ENCODE assay signal across 8 mouse cellular contexts in the genomic region with DNA sequence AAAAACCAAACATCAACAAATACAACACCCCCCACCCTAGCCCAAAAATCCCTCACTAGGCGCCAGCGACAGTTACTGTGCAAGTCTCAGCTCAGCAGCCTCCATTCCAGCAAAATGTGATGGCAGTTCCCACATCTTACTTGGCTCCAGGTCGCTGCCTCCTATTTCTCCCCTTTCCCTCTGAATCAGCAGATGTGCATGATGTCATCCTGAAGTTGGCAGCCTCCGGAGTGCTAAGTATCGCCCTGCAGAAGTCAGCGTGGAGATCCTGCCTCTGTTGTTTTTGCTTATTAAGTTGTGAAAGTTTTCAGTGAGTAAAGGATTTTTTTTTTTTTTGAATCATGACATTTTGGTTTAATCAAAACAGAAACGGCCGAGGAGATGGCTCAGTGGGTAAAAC.
DNase-seq lines count a peak whose midpoint lies in the region; ATAC-seq and TF ChIP-seq lines count a peak whose summit lies in the region.

No protein-coding gene starts in this region.

- TF ChIP-seq POLR2A in lung, adult 2 months (IDR thresholded peaks at IDR 0.05; ENCODE audit: borderline replicate concordance, extremely low read depth, low read depth, low read length) = no peak

- intact Hi-C loops in heart, postnatal 25 days (cut with DNase I) = no loop called here

- H3K27ac ChIP-seq in midbrain, embryonic 16.5 days (ENCODE audit: low read length) = no peak overlapping the region

- H3K27me3 ChIP-seq in midbrain, embryonic 16.5 days (ENCODE audit: control insufficient read depth, insufficient read depth, low read depth, low read length) = no peaks in the 10 kb centered on the region

- H3K4me3 ChIP-seq in lung, adult 2 months (replicated peaks; ENCODE audit: extremely low read depth, low read depth, low read length) = no peak overlapping the region
- H3K4me3 ChIP-seq in midbrain, embryonic 16.5 days (ENCODE audit: low read depth, low read length) = no peak overlapping the region

- no peaks in the 10 kb centered on the region for H3K36me3 ChIP-seq in midbrain, embryonic 16.5 days (ENCODE audit: control insufficient read depth, insufficient read depth, low read length)

- no peak for ATAC-seq in midbrain, embryonic 16.5 days

- H3K9me3 ChIP-seq in midbrain, embryonic 16.5 days (replicated peaks; ENCODE audit: control insufficient read depth, low read length, poor library complexity, severe bottlenecking) = no peaks in the 10 kb centered on the region

- TF ChIP-seq CTCF in lung, adult 2 months (IDR thresholded peaks at IDR 0.05; ENCODE audit: insufficient read depth, low read length) = no peak

- no peak overlapping the region for H3K9ac ChIP-seq in midbrain, embryonic 16.5 days (ENCODE audit: low read depth, low read length)

- DNase-seq in cerebellum, adult 9-11 months = peak; percentile 15
- no peak for DNase-seq in cerebellum, adult 11 months
- peak; percentile 27 to 53 for DNase-seq in lung, adult 18-20 months
- no peak for DNase-seq in lung, adult 2 months
- DNase-seq in heart, postnatal 25 days (ENCODE audit: low spot score) = peak; percentile 47
- peak; percentile 44 to 57 for DNase-seq in right cerebral cortex, postnatal 10 days (ENCODE audit: low spot score in 2 of 2)
- DNase-seq in thymus, postnatal 4 days = no peak

- H3K4me1 ChIP-seq in lung, adult 2 months (ENCODE audit: control insufficient read depth, insufficient read depth, low read length) = peaks cover 4% of the 10 kb centered on the region
- no peaks in the 10 kb centered on the region for H3K4me1 ChIP-seq in midbrain, embryonic 16.5 days (ENCODE audit: control insufficient read depth, insufficient read depth, low read length)

- 48% methylated on average over 8 of the region's 8 CpGs for WGBS in lung, adult 2 months
- WGBS in midbrain, embryonic 16.5 days = 75% methylated on average over 8 of the region's 8 CpGs

- H3K4me2 ChIP-seq in midbrain, embryonic 16.5 days (ENCODE audit: low read length) = no peak overlapping the region

Comparison
In these comparisons a context has a peak if more than half of its experiments do, and no peak if none do; other contexts are left out.
1. DNase-seq: peak in cerebellum, adult 9-11 months (single experiment), lung, adult 18-20 months (2 of 2), heart, postnatal 25 days (single experiment) and right cerebral cortex, postnatal 10 days (2 of 2); none in cerebellum, adult 11 months (single experiment), lung, adult 2 months (single experiment) and thymus, postnatal 4 days (single experiment).